Mouse (Mus musculus) thymus, adult 2 months (tissue): ENCODE results near the gene Pdia4.

ENCODE experiments used
- CTCF ChIP-seq: fragments of 200-500 bp; IDR thresholded peaks from 2 replicates; pipeline ENCODE4 v1.5.1; 2012; ENCODE audit warnings: mild to moderate bottlenecking, control low read depth, low read length, moderate library complexity, borderline replicate concordance; ENCODE audit not compliant: control insufficient read depth, poor library complexity, insufficient read depth; ENCODE audit errors: extremely low read depth
- POLR2A ChIP-seq: fragments of 200-500 bp; IDR thresholded peaks from 2 replicates; pipeline ENCODE4 v1.6.1; 2012; ENCODE audit warnings: mild to moderate bottlenecking, low read length, control low read depth, moderate library complexity; ENCODE audit not compliant: control insufficient read depth, poor library complexity, insufficient read depth; ENCODE audit errors: extremely low read depth

DNA sequence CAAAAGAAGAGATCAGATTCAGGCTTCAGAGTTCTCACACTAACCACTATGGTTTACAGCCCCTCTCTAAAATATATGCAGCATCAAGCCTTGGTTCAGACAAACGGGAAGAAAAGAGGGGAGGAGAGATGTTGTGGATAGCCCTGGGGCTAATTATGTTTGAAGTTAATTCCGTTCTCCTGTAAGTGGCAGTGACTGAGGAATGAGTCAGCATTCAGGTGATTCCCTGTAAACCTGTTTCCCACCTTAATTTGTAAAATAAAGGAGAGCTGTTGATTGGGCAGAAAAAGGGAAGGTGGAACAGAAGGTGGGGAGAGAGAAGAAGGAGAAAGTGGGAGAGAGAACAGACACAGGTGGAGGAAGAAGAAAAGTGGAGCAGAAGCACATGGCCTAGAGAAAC lies 11.0 kb upstream of the Pdia4 start:
- TF ChIP-seq CTCF, result no peak
- TF ChIP-seq POLR2A, result no peak
